Mouse (Mus musculus) embryonic facial prominence, embryonic 12.5 days (tissue): ENCODE measurements around the gene Cox15. TPM values are rescaled to one million over a fixed set of nuclear protein-coding genes. Genes with fewer than 3 reads are reported as not detected.
A peak's percentile ranks its signal among the peaks of the same experiment; 100 is the strongest.

Experiments used
- ATAC-seq: fragments of 200-750 bp; cut with Nextera tagmentation; 2 replicates; pipeline ENCODE4 v1.8.0; 2017; ENCODE audit not compliant: insufficient number of reproducible peaks, insufficient read depth, low FRiP score, low TSS enrichment
- H3K27ac ChIP-seq: fragments of 300-500 bp; sonication (generic); 2 replicates; pipeline ENCODE4 v1.5.1; 2016; ENCODE audit warnings: mild to moderate bottlenecking
- H3K27me3 ChIP-seq: fragments of 300-500 bp; sonication (generic); 2 replicates; pipeline ENCODE4 v1.6.1; 2016; ENCODE audit warnings: mild to moderate bottlenecking, moderate library complexity
- H3K36me3 ChIP-seq: fragments of 300-500 bp; sonication (generic); 2 replicates; pipeline ENCODE4 v1.6.1; 2016; ENCODE audit warnings: mild to moderate bottlenecking
- H3K4me1 ChIP-seq: fragments of 300-500 bp; sonication (generic); 2 replicates; pipeline ENCODE4 v1.6.1; 2016
- H3K4me2 ChIP-seq: fragments of 300-500 bp; sonication (generic); replicated peaks from 2 replicates; pipeline ENCODE4 v1.6.1; 2016; ENCODE audit warnings: mild to moderate bottlenecking, moderate library complexity
- H3K4me3 ChIP-seq: fragments of 300-500 bp; sonication (generic); 2 replicates; pipeline ENCODE4 v1.5.1; 2016; ENCODE audit warnings: mild to moderate bottlenecking
- H3K9ac ChIP-seq: fragments of 300-500 bp; sonication (generic); 2 replicates; pipeline ENCODE4 v1.6.1; 2016; ENCODE audit warnings: mild to moderate bottlenecking, moderate library complexity
- H3K9me3 ChIP-seq: fragments of 300-500 bp; sonication (generic); 2 replicates; pipeline ENCODE4 v1.6.1; 2016; ENCODE audit warnings: mild to moderate bottlenecking, moderate library complexity
- WGBS: fragments of 180-500 bp; shearing (Covaris S2); methylation state at CpG from one replicate; pipeline ENCODE4 v1.1.7; 2016; 5-methylcytosine and 5-hydroxymethylcytosine counted together
- polyA plus RNA-seq: library from polyadenylated mRNA; unstranded; fragments of >200 nt; fragmentation: Nextera tagmentation; extraction: Ambion mirVana; gene quantifications from 2 replicates; pipeline ENCODE4 v1.2.1, GENCODE M21; 2016

Gene Cox15
- polyA plus RNA-seq, 1 experiment from 2014 or later = 15.3 TPM

GRCm38 (mm10) chr19:43697666-43698370 is 55.0 kb downstream of the Cox15 start:
- ATAC-seq = no peak
- Histone ChIP-seq H3K9me3 (no peaks in the 10 kb centered on the region), H3K9ac (no peak overlapping the region), H3K4me1 (no peaks in the 10 kb centered on the region), H3K27me3 (no peaks in the 10 kb centered on the region), H3K27ac (no peak overlapping the region), H3K4me2 (no peak overlapping the region), H3K4me3 (no peak overlapping the region), H3K36me3 (peaks cover 19% of the 10 kb centered on the region)
- 90% methylated on average over 5 of the region's 5 CpGs for WGBS

DNA sequence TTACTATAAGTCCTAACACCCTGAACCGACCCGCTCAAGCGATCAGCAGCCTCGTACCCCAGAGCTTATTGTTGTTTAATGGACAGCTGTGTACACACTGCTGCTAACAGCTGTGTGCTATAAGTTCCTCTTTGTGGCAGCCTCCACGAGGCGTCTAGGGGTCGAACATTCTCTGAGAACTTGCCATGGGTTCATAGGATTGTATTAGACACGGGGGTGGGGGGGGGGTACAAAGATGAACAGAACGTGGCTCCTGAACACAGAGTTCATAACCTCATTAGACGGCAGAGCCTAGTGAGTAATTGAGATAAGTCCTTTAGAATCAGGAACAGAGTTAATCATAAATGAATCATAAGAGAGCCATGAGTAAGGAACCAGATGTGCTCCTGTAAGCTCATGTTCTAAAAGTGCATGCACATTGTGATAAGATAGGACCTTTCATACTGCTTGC is 57.3 kb downstream of the Cox15 start:
- no peak for ATAC-seq
- Histone ChIP-seq H3K4me2 (no peak overlapping the region), H3K27me3 (no peaks in the 10 kb centered on the region), H3K9ac (no peak overlapping the region), H3K27ac (no peak overlapping the region), H3K4me1 (peaks cover 4% of the 10 kb centered on the region; the same call in 1 of the 2 replicates), H3K36me3 (peaks cover 11% of the 10 kb centered on the region), H3K4me3 (no peak overlapping the region), H3K9me3 (no peaks in the 10 kb centered on the region)
- WGBS = 67% methylated on average over 10 of the region's 10 CpGs

GRCm38 (mm10) chr19:43692815-43693214 is 60.0 kb downstream of the Cox15 start:
- WGBS = 83% methylated on average over 14 of the region's 14 CpGs
- ATAC-seq = no peak
- Histone ChIP-seq H3K27me3 (no peaks in the 10 kb centered on the region), H3K9ac (no peak overlapping the region), H3K4me2 (no peak overlapping the region), H3K27ac (no peak overlapping the region), H3K9me3 (no peaks in the 10 kb centered on the region), H3K4me3 (no peak overlapping the region), H3K4me1 (peaks cover 8% of the 10 kb centered on the region; the same call in 1 of the 2 replicates), H3K36me3 (peaks cover 3% of the 10 kb centered on the region; the same call in 1 of the 2 replicates)

DNA sequence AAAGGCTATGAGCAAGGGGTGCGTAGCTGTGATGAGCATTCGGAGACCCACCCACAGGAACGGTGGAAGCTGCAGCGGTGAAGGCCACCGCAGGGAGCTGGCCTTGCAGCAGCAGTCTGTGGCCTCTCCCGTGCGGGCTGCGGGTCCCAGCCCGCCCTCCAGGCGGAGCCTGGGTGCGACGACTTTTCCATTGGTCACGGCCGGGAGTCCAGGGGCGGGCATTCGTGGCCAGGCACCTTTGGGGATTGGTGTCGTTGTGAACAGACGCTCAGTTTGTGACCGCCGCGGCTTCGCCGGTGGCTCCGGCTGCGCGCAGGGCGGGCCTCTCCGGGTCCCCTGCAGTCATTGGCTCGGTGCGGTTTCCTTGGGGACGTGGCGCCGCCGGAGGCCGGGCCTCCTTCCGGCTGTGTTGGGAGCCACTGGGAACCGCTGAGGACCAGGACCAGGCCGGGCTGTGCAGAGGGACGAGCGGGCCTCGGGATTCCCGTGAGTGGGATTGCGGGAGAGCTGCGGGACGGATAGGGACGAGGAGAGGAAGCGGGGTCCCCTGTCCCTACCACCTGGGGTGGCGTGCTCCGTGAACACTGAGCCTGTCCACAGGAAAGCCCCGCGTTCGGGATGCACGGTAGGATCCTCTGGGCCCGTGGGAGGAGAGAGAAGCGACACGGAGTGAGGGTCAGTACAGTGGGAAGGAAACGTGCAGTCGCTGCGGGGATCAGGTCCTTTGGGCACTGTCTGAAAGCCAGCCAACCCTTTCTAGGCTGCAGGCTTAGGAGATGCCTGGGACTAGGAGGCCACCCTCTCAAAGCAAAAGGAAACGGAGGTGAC is 63.2 kb downstream of the Cox15 start, which contains the start of gene Entpd7:
Gene Entpd7 (plus strand): TSS at position 254 of the 828 bp plus-strand sequence.
- Histone ChIP-seq H3K27me3 (no peaks in the 10 kb centered on the region), H3K36me3 (peaks cover 3% of the 10 kb centered on the region; the same call in 1 of the 2 replicates), H3K4me2 (peak within 1 kb of the TSS; percentile 88), H3K4me3 (peak within 1 kb of the TSS; percentile 81), H3K27ac (peak within 1 kb of the TSS; percentile 52; the same call in 1 of the 2 replicates), H3K9me3 (no peaks in the 10 kb centered on the region), H3K4me1 (peaks cover 8% of the 10 kb centered on the region; the same call in 1 of the 2 replicates), H3K9ac (peak within 1 kb of the TSS; percentile 76)
- under 1% methylated on average over 60 of the region's 60 CpGs for WGBS
- ATAC-seq = peak; percentile 95

Other genes with a start within 250 kb of the Cox15 start
- gene Got1, start 228.4 kb downstream of the Cox15 start, polyA plus RNA-seq = 42.9 and 44.1 TPM in 2 replicates
- 3.6 and 3.9 TPM in 2 replicates for gene Nkx2-3, start 140.7 kb downstream of the Cox15 start, polyA plus RNA-seq
- 18.4 and 20.4 TPM in 2 replicates for gene Slc25a28, start 78.1 kb downstream of the Cox15 start, polyA plus RNA-seq
- gene Entpd7, start 63.3 kb downstream of the Cox15 start, polyA plus RNA-seq = 9.3 and 12.0 TPM in 2 replicates
- 11.1 and 13.0 TPM in 2 replicates for gene Cutc, start within 50 bp of the Cox15 start, polyA plus RNA-seq
- gene Abcc2, start 29.2 kb upstream of the Cox15 start, polyA plus RNA-seq = 0.08 and 0.33 TPM in 2 replicates
- 20.5 and 22.9 TPM in 2 replicates for gene Dnmbp, start 187.2 kb upstream of the Cox15 start, polyA plus RNA-seq
- not detected in 2 replicates for gene Cpn1, start 233.6 kb upstream of the Cox15 start, polyA plus RNA-seq